Mouse (Mus musculus) embryonic facial prominence, embryonic 15.5 days (tissue): ENCODE data around the gene Zdhhc23. TPM values are rescaled to one million over a fixed set of nuclear protein-coding genes. Genes with fewer than 3 reads are reported as not detected.

ENCODE experiments used
- microRNA-seq: library from miRNA; unstranded; fragments of <30 nt; microRNA quantifications from one replicate; pipeline ENCODE4, GENCODE M21; 2016; ENCODE audit warnings: borderline number of aligned reads
- polyA plus RNA-seq: library from polyadenylated mRNA; unstranded; fragments of >200 nt; fragmentation: Nextera tagmentation; extraction: Ambion mirVana; gene quantifications from 2 replicates; pipeline ENCODE4 v1.2.1, GENCODE M21; 2015

Gene Zdhhc23
- polyA plus RNA-seq, 1 experiment from 2014 or later: 1.3 TPM

Small RNA genes within 50 kb of the gene (microRNA-seq; reads per million reads assigned to microRNA genes)
- not detected for gene Mir3470b

Other genes starting within 250 kb of the Zdhhc23 start
- gene Drd3, start 225.8 kb downstream of the Zdhhc23 start, polyA plus RNA-seq: not detected in 2 replicates
- gene Ccdc191, start 90.0 kb downstream of the Zdhhc23 start, polyA plus RNA-seq: 15.9 and 16.5 TPM in 2 replicates
- gene Qtrt2, start 53.0 kb downstream of the Zdhhc23 start, polyA plus RNA-seq: 25.4 and 27.3 TPM in 2 replicates
- 8.0 and 9.6 TPM in 2 replicates for gene Gramd1c, start 83.6 kb upstream of the Zdhhc23 start, polyA plus RNA-seq
- 57.8 and 58.1 TPM in 2 replicates for gene Atp6v1a, start 159.9 kb upstream of the Zdhhc23 start, polyA plus RNA-seq
- gene Naa50, start 160.0 kb upstream of the Zdhhc23 start, polyA plus RNA-seq: 99.0 and 108 TPM in 2 replicates
- gene Usf3, start 193.5 kb upstream of the Zdhhc23 start, polyA plus RNA-seq: 2.3 and 2.7 TPM in 2 replicates